Mouse (Mus musculus) neural tube, embryonic 13.5 days (tissue): Measurements from ENCODE around the gene Exoc4. TPM values are rescaled to one million over a fixed set of nuclear protein-coding genes. Genes with fewer than 3 reads are reported as not detected.
A peak's percentile ranks its signal among the peaks of the same experiment; 100 is the strongest.

Source experiments
- ATAC-seq: fragments of 200-750 bp; cut with Nextera tagmentation; 2 replicates; pipeline ENCODE4 v1.8.0; 2017; ENCODE audit warnings: low read depth, mild to moderate bottlenecking, moderate TSS enrichment, moderate library complexity
- H3K27ac ChIP-seq: fragments of 300-500 bp; sonication (generic); replicated peaks from 2 replicates; pipeline ENCODE4 v1.5.1; 2015; ENCODE audit warnings: moderate library complexity, mild to moderate bottlenecking, inconsistent platforms
- H3K27me3 ChIP-seq: fragments of 300-500 bp; sonication (generic); 2 replicates; pipeline ENCODE4 v1.6.1; 2015; ENCODE audit warnings: mild to moderate bottlenecking, inconsistent platforms
- H3K36me3 ChIP-seq: fragments of 300-500 bp; sonication (generic); 2 replicates; pipeline ENCODE4 v1.6.1; 2015; ENCODE audit warnings: mild to moderate bottlenecking, inconsistent platforms
- H3K4me1 ChIP-seq: fragments of 300-500 bp; sonication (generic); replicated peaks from 2 replicates; pipeline ENCODE4 v1.6.1; 2015; ENCODE audit warnings: inconsistent platforms
- H3K4me2 ChIP-seq: fragments of 300-500 bp; sonication (generic); 2 replicates; pipeline ENCODE4 v1.6.1; 2015; ENCODE audit warnings: inconsistent platforms, mild to moderate bottlenecking, moderate library complexity
- H3K4me3 ChIP-seq: fragments of 300-500 bp; sonication (generic); 2 replicates; pipeline ENCODE4 v1.5.1; 2015; ENCODE audit warnings: mild to moderate bottlenecking, inconsistent platforms
- H3K9ac ChIP-seq: fragments of 300-500 bp; sonication (generic); 2 replicates; pipeline ENCODE4 v1.6.1; 2015; ENCODE audit warnings: moderate library complexity, mild to moderate bottlenecking, inconsistent platforms
- H3K9me3 ChIP-seq: fragments of 300-500 bp; sonication (generic); 2 replicates; pipeline ENCODE4 v1.6.1; 2016; ENCODE audit warnings: inconsistent platforms
- WGBS: fragments of 180-500 bp; shearing (Covaris S2); methylation state at CpG from one replicate; pipeline ENCODE4 v1.1.7; 2015; 5-methylcytosine and 5-hydroxymethylcytosine counted together
- polyA plus RNA-seq: library from polyadenylated mRNA; unstranded; fragments of >200 nt; fragmentation: Nextera tagmentation; extraction: Ambion mirVana; gene quantifications from 2 replicates; pipeline ENCODE4 v1.2.1, GENCODE M21; 2015

The Exoc4 gene
- polyA plus RNA-seq, 1 experiment from 2014 or later: 41.6 TPM

- Histone ChIP-seq H3K4me1 (peaks cover 52% of the 10 kb centered on the region), H3K4me2 (no peak overlapping the region), H3K36me3 (no peaks in the 10 kb centered on the region), H3K27me3 (no peaks in the 10 kb centered on the region), H3K4me3 (no peak overlapping the region), H3K27ac (peak overlapping the region; percentile 81), H3K9me3 (no peaks in the 10 kb centered on the region), H3K9ac (no peak overlapping the region)
- 0 out of 2 replicates have a peak, but pooled peaks have one; percentile 40 for ATAC-seq
These were observed 484.7 kb downstream of the Exoc4 start for GRCm38 (mm10) chr6:33733602-33734001.

- peak; percentile 51; the same call in 1 of the 2 replicates for ATAC-seq
- Histone ChIP-seq H3K4me3 (no peak overlapping the region), H3K4me1 (peaks cover 57% of the 10 kb centered on the region), H3K27me3 (no peaks in the 10 kb centered on the region), H3K36me3 (no peaks in the 10 kb centered on the region), H3K4me2 (no peak overlapping the region), H3K27ac (peak overlapping the region; percentile 81), H3K9me3 (no peaks in the 10 kb centered on the region), H3K9ac (no peak overlapping the region)
- 46% methylated on average over 3 of the region's 3 CpGs for WGBS
These were observed 485.1 kb downstream of the Exoc4 start for GRCm38 (mm10) chr6:33734032-33734431.

GRCm38 (mm10) chr6:33738857-33739291, 490.0 kb downstream of the Exoc4 start:
- no peak overlapping the region for H3K9ac ChIP-seq
- 13% methylated on average over 3 of the region's 3 CpGs for WGBS
- peaks cover 45% of the 10 kb centered on the region for H3K4me1 ChIP-seq

GRCm38 (mm10) chr6:33739304-33739703, 490.4 kb downstream of the Exoc4 start:
- H3K4me2 ChIP-seq: no peak overlapping the region
- no peaks in the 10 kb centered on the region for H3K36me3 ChIP-seq
- no peak overlapping the region for H3K4me3 ChIP-seq
- no peaks in the 10 kb centered on the region for H3K27me3 ChIP-seq
- H3K27ac ChIP-seq: peak overlapping the region; percentile 83
- peak; percentile 73 for ATAC-seq
- peaks cover 10% of the 10 kb centered on the region for H3K9me3 ChIP-seq
- peaks cover 41% of the 10 kb centered on the region for H3K4me1 ChIP-seq
- no peak overlapping the region for H3K9ac ChIP-seq
- 20% methylated on average over 4 of the region's 4 CpGs for WGBS

More at GRCm38 (mm10) chr6:33738857-33739291, 490.0 kb downstream of the Exoc4 start:
- H3K27ac ChIP-seq: peak overlapping the region; percentile 83
- H3K4me3 ChIP-seq: no peak overlapping the region
- no peaks in the 10 kb centered on the region for H3K27me3 ChIP-seq
- ATAC-seq: peak; percentile 59
- no peaks in the 10 kb centered on the region for H3K36me3 ChIP-seq
- no peak overlapping the region for H3K4me2 ChIP-seq
- peaks cover 10% of the 10 kb centered on the region for H3K9me3 ChIP-seq

GRCm38 (mm10) chr6:33755976-33756375, 507.1 kb downstream of the Exoc4 start:
- Histone ChIP-seq H3K36me3 (no peaks in the 10 kb centered on the region), H3K4me1 (no peaks in the 10 kb centered on the region), H3K9me3 (no peaks in the 10 kb centered on the region), H3K4me2 (no peak overlapping the region), H3K27ac (no peak overlapping the region), H3K9ac (no peak overlapping the region), H3K27me3 (no peaks in the 10 kb centered on the region), H3K4me3 (no peak overlapping the region)
- 90% methylated on average over 5 of the region's 5 CpGs for WGBS
- ATAC-seq: no peak

GRCm38 (mm10) chr6:33761557-33761956, 512.7 kb downstream of the Exoc4 start:
- Histone ChIP-seq H3K9me3 (no peaks in the 10 kb centered on the region), H3K9ac (no peak overlapping the region), H3K4me3 (no peak overlapping the region), H3K4me2 (no peak overlapping the region), H3K36me3 (no peaks in the 10 kb centered on the region), H3K4me1 (peaks cover 13% of the 10 kb centered on the region; the same call in 1 of the 2 replicates), H3K27ac (no peak overlapping the region), H3K27me3 (no peaks in the 10 kb centered on the region)
- no peak for ATAC-seq

GRCm38 (mm10) chr6:33763245-33763644, 514.4 kb downstream of the Exoc4 start:
- no peaks in the 10 kb centered on the region for H3K27me3 ChIP-seq

GRCm38 (mm10) chr6:33763970-33764369, 515.1 kb downstream of the Exoc4 start:
- Histone ChIP-seq H3K4me1 (peaks cover 17% of the 10 kb centered on the region; the same call in 1 of the 2 replicates), H3K27me3 (no peaks in the 10 kb centered on the region), H3K9ac (no peak overlapping the region), H3K36me3 (no peaks in the 10 kb centered on the region), H3K4me2 (no peak overlapping the region), H3K27ac (peak overlapping the region; percentile 67), H3K4me3 (no peak overlapping the region), H3K9me3 (no peaks in the 10 kb centered on the region)
- no peak for ATAC-seq
- 45% methylated on average over 3 of the region's 3 CpGs for WGBS

More at GRCm38 (mm10) chr6:33763245-33763644, 514.4 kb downstream of the Exoc4 start:
- no peak for ATAC-seq
- Histone ChIP-seq H3K4me2 (no peak overlapping the region), H3K9ac (no peak overlapping the region), H3K4me1 (peaks cover 13% of the 10 kb centered on the region; the same call in 1 of the 2 replicates), H3K27ac (no peak overlapping the region), H3K9me3 (no peaks in the 10 kb centered on the region), H3K36me3 (no peaks in the 10 kb centered on the region), H3K4me3 (no peak overlapping the region)
- 79% methylated on average over 4 of the region's 4 CpGs for WGBS

- no peaks in the 10 kb centered on the region for H3K36me3 ChIP-seq
- H3K9ac ChIP-seq: no peak overlapping the region
- no peak overlapping the region for H3K4me3 ChIP-seq
- H3K27me3 ChIP-seq: no peaks in the 10 kb centered on the region
- no peak for ATAC-seq
- no peak overlapping the region for H3K4me2 ChIP-seq
- H3K27ac ChIP-seq: no peak overlapping the region
- H3K9me3 ChIP-seq: no peaks in the 10 kb centered on the region
- H3K4me1 ChIP-seq: peaks cover 19% of the 10 kb centered on the region
- WGBS: 55% methylated on average over 3 of the region's 3 CpGs
These were observed 520.4 kb downstream of the Exoc4 start for GRCm38 (mm10) chr6:33769251-33769650.

GRCm38 (mm10) chr6:33770021-33770420, 521.1 kb downstream of the Exoc4 start:
- peaks cover 12% of the 10 kb centered on the region for H3K4me1 ChIP-seq
- WGBS: 67% methylated on average over 2 of the region's 2 CpGs
- no peak overlapping the region for H3K27ac ChIP-seq
- no peak for ATAC-seq
- H3K36me3 ChIP-seq: no peaks in the 10 kb centered on the region
- H3K9me3 ChIP-seq: no peaks in the 10 kb centered on the region
- no peak overlapping the region for H3K4me3 ChIP-seq
- H3K4me2 ChIP-seq: no peak overlapping the region
- no peaks in the 10 kb centered on the region for H3K27me3 ChIP-seq
- H3K9ac ChIP-seq: no peak overlapping the region

GRCm38 (mm10) chr6:33772551-33773315, 523.8 kb downstream of the Exoc4 start:
- H3K4me1 ChIP-seq: peaks cover 11% of the 10 kb centered on the region
- H3K9me3 ChIP-seq: no peaks in the 10 kb centered on the region
- no peak overlapping the region for H3K9ac ChIP-seq
- WGBS: 52% methylated on average over 9 of the region's 9 CpGs
- no peak for ATAC-seq
- no peaks in the 10 kb centered on the region for H3K36me3 ChIP-seq
- no peak overlapping the region for H3K4me2 ChIP-seq
- peak overlapping the region; percentile 38; the same call in 1 of the 2 replicates for H3K27ac ChIP-seq
- no peaks in the 10 kb centered on the region for H3K27me3 ChIP-seq
- no peak overlapping the region for H3K4me3 ChIP-seq

GRCm38 (mm10) chr6:33792604-33793003, 543.7 kb downstream of the Exoc4 start:
- H3K4me3 ChIP-seq: no peak overlapping the region
- ATAC-seq: no peak
- H3K36me3 ChIP-seq: no peaks in the 10 kb centered on the region
- no peak overlapping the region for H3K9ac ChIP-seq
- no peaks in the 10 kb centered on the region for H3K9me3 ChIP-seq
- no peak overlapping the region for H3K4me2 ChIP-seq
- H3K27ac ChIP-seq: no peak overlapping the region
- H3K4me1 ChIP-seq: 0 out of 2 replicates have a peak, but pooled peaks cover 7% of the 10 kb centered on the region
- 90% methylated on average over 2 of the region's 2 CpGs for WGBS
- no peaks in the 10 kb centered on the region for H3K27me3 ChIP-seq
